Mouse (Mus musculus) intestine, postnatal 0 days (tissue): ENCODE results near the gene Olfr1150-ps1. TPM values are rescaled to one million over a fixed set of nuclear protein-coding genes. Genes with fewer than 3 reads are reported as not detected.

ENCODE experiments used
- ATAC-seq: fragments of 200-750 bp; cut with Nextera tagmentation; 2 replicates; pipeline ENCODE4 v1.8.0; 2017; ENCODE audit warnings: mild to moderate bottlenecking, moderate TSS enrichment, moderate library complexity
- H3K27ac ChIP-seq: fragments of 300-500 bp; sonication (generic); 2 replicates; pipeline ENCODE4 v1.5.1; 2014; ENCODE audit warnings: mild to moderate bottlenecking, low read depth, low read length, moderate library complexity
- H3K27me3 ChIP-seq: fragments of 300-500 bp; sonication (generic); replicated peaks from 2 replicates; pipeline ENCODE4 v1.6.1; 2014; ENCODE audit warnings: low read length, mixed read lengths; ENCODE audit not compliant: control insufficient read depth, insufficient read depth
- H3K36me3 ChIP-seq: fragments of 300-500 bp; sonication (generic); 2 replicates; pipeline ENCODE4 v1.6.1; 2014; ENCODE audit warnings: mild to moderate bottlenecking, moderate library complexity; ENCODE audit not compliant: control insufficient read depth, insufficient read depth
- H3K4me1 ChIP-seq: fragments of 300-500 bp; sonication (generic); replicated peaks from 2 replicates; pipeline ENCODE4 v1.6.1; 2014; ENCODE audit warnings: antibody characterized with exemption, low read length, mixed read lengths; ENCODE audit not compliant: control insufficient read depth, insufficient read depth
- H3K4me2 ChIP-seq: fragments of 300-500 bp; sonication (generic); replicated peaks from 2 replicates; pipeline ENCODE4 v1.6.1; 2014; ENCODE audit warnings: low read depth, mild to moderate bottlenecking, moderate library complexity
- H3K4me3 ChIP-seq: fragments of 300-500 bp; sonication (generic); 2 replicates; pipeline ENCODE4 v1.5.1; 2014; ENCODE audit warnings: low read depth, low read length
- H3K9ac ChIP-seq: fragments of 300-500 bp; sonication (generic); 2 replicates; pipeline ENCODE4 v1.6.1; 2014; ENCODE audit warnings: mild to moderate bottlenecking, low read depth, low read length
- H3K9me3 ChIP-seq: fragments of 300-500 bp; sonication (generic); 2 replicates; pipeline ENCODE4 v1.6.1; 2016; ENCODE audit warnings: mixed run types; ENCODE audit not compliant: control insufficient read depth
- CTCF ChIP-seq: sonication (generic); IDR thresholded peaks from 2 replicates; pipeline ENCODE4 v1.5.1; 2016; ENCODE audit warnings: low read depth, mild to moderate bottlenecking, control low read depth, antibody characterized with exemption, moderate library complexity
- WGBS: fragments of 180-500 bp; shearing (Covaris S2); extraction: QIAGEN DNeasy Blood & Tissue Kit; methylation state at CpG from one replicate; pipeline ENCODE4 v1.1.7; 2014; 5-methylcytosine and 5-hydroxymethylcytosine counted together
- polyA plus RNA-seq: library from polyadenylated mRNA; unstranded; fragments of >200 nt; fragmentation: Nextera tagmentation; extraction: Ambion mirVana; gene quantifications from 2 replicates; pipeline ENCODE4 v1.2.1, GENCODE M21; 2015

The Olfr1150-ps1 gene
- polyA plus RNA-seq = not detected in 2 replicates

DNA sequence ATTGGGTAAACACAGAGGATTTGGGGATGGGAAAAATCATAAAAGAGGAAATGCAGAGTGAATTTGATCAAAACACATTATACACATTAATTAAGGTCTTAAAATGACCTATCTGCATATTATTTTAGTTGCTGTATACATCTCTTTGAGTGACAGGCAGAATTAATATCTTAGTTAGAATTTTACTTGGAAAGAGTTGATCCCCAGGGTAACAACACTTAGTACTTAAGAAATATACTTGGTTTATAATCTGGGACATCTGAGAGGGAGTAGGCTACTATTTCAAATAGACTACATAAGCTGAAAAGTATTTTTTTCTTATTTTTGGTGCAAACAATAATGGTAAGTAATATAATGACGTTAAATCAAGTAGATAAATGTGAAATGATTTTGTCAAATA is at the start of gene Olfr1150-ps1:
Gene Olfr1150-ps1 (plus strand): TSS at position 301 of the 400 bp plus-strand sequence.
- TF ChIP-seq CTCF = no peak
- ATAC-seq = no peak
- H3K9me3 ChIP-seq = no peaks in the 10 kb centered on the region
- no peaks in the 10 kb centered on the region for H3K27me3 ChIP-seq
- H3K27ac ChIP-seq = no peak within 1 kb of the TSS
- H3K4me3 ChIP-seq = no peak within 1 kb of the TSS
- no peak within 1 kb of the TSS for H3K9ac ChIP-seq
- H3K4me1 ChIP-seq = no peaks in the 10 kb centered on the region
- WGBS = 80% methylated on average over 1 of the region's 1 CpGs
- H3K4me2 ChIP-seq = no peak within 1 kb of the TSS
- H3K36me3 ChIP-seq = no peaks in the 10 kb centered on the region

DNA sequence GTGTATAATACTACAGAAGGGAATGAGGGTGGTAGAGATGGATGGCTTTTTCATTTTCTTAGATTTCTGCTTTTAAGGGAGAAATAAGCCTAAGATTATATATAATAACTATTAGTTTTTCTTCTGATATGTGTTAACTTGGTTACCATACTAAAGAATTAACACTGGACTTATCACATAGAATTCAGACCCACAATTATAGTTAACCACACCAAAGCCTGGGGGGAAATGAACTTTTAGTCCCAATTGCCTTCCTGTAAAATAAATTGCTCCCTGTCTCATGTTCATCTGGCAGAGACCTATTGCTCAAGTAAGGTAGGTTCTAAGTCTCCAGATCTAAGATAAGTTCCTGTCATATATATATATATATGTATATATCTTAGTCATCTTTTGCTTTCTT is 43.5 kb upstream of the Olfr1150-ps1 start, which contains the start of gene Olfr1143:
Gene Olfr1143 (plus strand): TSS at position 301 of the 400 bp plus-strand sequence.
- TF ChIP-seq CTCF = no peak
- Histone ChIP-seq H3K4me3 (no peak within 1 kb of the TSS), H3K36me3 (no peaks in the 10 kb centered on the region), H3K27ac (no peak within 1 kb of the TSS), H3K9me3 (no peaks in the 10 kb centered on the region), H3K9ac (no peak within 1 kb of the TSS), H3K4me2 (no peak within 1 kb of the TSS), H3K27me3 (no peaks in the 10 kb centered on the region), H3K4me1 (no peaks in the 10 kb centered on the region)
- ATAC-seq = no peak

DNA sequence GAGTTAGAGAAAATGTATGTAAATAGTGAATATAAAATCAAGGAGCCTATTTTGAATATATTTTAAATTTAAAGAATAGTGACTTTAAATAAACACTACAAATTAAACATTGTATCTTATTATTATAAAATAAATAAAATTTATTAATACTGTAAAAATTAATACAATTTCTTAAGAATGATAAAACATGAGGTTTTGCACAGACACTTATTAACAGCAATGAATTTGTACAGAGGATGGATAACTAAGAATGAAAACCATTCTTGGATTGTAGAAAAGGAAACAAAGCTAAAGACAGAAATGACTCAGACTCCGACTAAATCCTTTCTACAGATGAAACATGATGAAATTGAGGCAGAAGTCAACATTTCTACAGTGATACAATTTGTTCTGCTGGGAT is 34.3 kb upstream of the Olfr1150-ps1 start, which contains the start of gene Olfr1145:
Gene Olfr1145 (plus strand): TSS at position 301 of the 400 bp plus-strand sequence.
- Histone ChIP-seq H3K4me2 (no peak within 1 kb of the TSS), H3K36me3 (no peaks in the 10 kb centered on the region), H3K27ac (no peak within 1 kb of the TSS), H3K27me3 (no peaks in the 10 kb centered on the region), H3K9me3 (no peaks in the 10 kb centered on the region), H3K4me3 (no peak within 1 kb of the TSS), H3K4me1 (no peaks in the 10 kb centered on the region), H3K9ac (no peak within 1 kb of the TSS)
- TF ChIP-seq CTCF = no peak
- no peak for ATAC-seq
- WGBS = 73% methylated on average over 1 of the region's 1 CpGs

GRCm38 (mm10) chr2:87830233-87830632 is 13.6 kb upstream of the Olfr1150-ps1 start, which contains the start of gene Olfr1148:
Olfr1148 (plus strand) TSS chr2:87830533.
- H3K27me3 ChIP-seq = no peaks in the 10 kb centered on the region
- WGBS = 94% methylated on average over 1 of the region's 1 CpGs
- no peak for TF ChIP-seq CTCF

DNA sequence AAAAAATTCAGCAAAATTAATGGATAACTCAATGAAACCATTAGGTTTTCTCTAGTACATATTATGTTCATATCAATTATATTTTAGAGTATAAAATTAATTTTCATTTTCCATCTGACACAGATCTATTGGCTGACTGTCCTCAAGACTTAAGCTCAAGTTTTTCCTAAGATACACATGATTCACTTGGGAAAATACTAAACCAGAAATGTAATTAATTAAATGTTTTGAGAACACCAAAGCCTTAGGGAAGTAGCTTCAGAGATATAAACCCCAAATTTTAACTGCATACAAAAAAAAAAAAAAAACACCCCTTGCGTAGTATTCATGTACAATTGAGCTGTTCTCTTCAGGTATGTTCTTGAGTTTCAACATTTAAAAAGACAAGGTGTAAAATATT is 11.8 kb downstream of the Olfr1150-ps1 start, which contains the start of gene Olfr1151:
Gene Olfr1151 (plus strand): TSS at position 301 of the 400 bp plus-strand sequence.
- Histone ChIP-seq H3K4me1 (no peaks in the 10 kb centered on the region), H3K27ac (no peak within 1 kb of the TSS), H3K4me2 (no peak within 1 kb of the TSS), H3K4me3 (no peak within 1 kb of the TSS), H3K27me3 (no peaks in the 10 kb centered on the region), H3K9ac (no peak within 1 kb of the TSS), H3K36me3 (no peaks in the 10 kb centered on the region), H3K9me3 (no peaks in the 10 kb centered on the region)
- no peak for ATAC-seq
- 79% methylated on average over 1 of the region's 1 CpGs for WGBS
- TF ChIP-seq CTCF = no peak

More at GRCm38 (mm10) chr2:87830233-87830632, 13.6 kb upstream of the Olfr1150-ps1 start, which contains the start of gene Olfr1148:
- Histone ChIP-seq H3K4me2 (no peak within 1 kb of the TSS), H3K9ac (no peak within 1 kb of the TSS), H3K4me3 (no peak within 1 kb of the TSS), H3K4me1 (no peaks in the 10 kb centered on the region), H3K27ac (no peak within 1 kb of the TSS), H3K9me3 (no peaks in the 10 kb centered on the region), H3K36me3 (no peaks in the 10 kb centered on the region)
- ATAC-seq = no peak

DNA sequence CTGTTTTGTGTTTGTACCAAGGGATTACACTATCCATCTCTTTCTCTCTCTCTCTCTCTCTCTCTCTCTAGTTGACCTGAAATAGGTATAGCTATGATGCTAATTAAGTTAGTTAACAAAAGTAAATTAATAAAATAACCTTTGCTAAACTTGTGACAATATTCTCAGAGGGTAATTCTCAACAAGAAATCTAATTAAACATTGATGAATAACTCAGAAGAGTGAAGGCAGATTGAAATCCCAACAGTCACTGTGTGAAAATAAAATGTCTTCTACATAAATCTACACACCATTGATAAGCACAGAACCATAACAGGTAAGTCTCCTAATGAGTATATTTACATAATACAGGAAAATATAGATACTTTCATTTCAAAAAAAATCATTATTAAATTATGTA is 22.4 kb downstream of the Olfr1150-ps1 start, which contains the start of gene Olfr1152:
Gene Olfr1152 (plus strand): TSS at position 301 of the 400 bp plus-strand sequence.
- Histone ChIP-seq H3K4me3 (no peak within 1 kb of the TSS), H3K4me2 (no peak within 1 kb of the TSS), H3K9ac (no peak within 1 kb of the TSS), H3K9me3 (no peaks in the 10 kb centered on the region), H3K36me3 (no peaks in the 10 kb centered on the region), H3K27me3 (no peaks in the 10 kb centered on the region), H3K27ac (no peak within 1 kb of the TSS), H3K4me1 (no peaks in the 10 kb centered on the region)
- no peak for TF ChIP-seq CTCF
- ATAC-seq = no peak
